Mouse (Mus musculus): ENCODE measurements around the gene Stag1. TPM values are rescaled to one million over a fixed set of nuclear protein-coding genes. Genes with fewer than 3 reads are reported as not detected.

The Stag1 gene
- total RNA-seq, 2 experiments from 2014 or later, result 177 to 229 TPM

- ATAC-seq (replicated peaks; ENCODE audit: low FRiP score, poor library complexity, severe bottlenecking), result no peak
Observed at GRCm38 (mm10) chr9:100602130-100602529, 4.5 kb downstream of the Stag1 start.

GRCm38 (mm10) chr9:100603156-100603555, 5.6 kb downstream of the Stag1 start:
- no peak for ATAC-seq (replicated peaks; ENCODE audit: low FRiP score, poor library complexity, severe bottlenecking)

- no peak for ATAC-seq (replicated peaks; ENCODE audit: low FRiP score, poor library complexity, severe bottlenecking)
Observed at GRCm38 (mm10) chr9:100605522-100605921, 7.9 kb downstream of the Stag1 start.

- ATAC-seq (replicated peaks; ENCODE audit: low FRiP score, poor library complexity, severe bottlenecking), result no peak
Observed at GRCm38 (mm10) chr9:100605985-100606554, 8.5 kb downstream of the Stag1 start.

GRCm38 (mm10) chr9:100613501-100614071, 16.0 kb downstream of the Stag1 start:
- no peak for ATAC-seq (replicated peaks; ENCODE audit: low FRiP score, poor library complexity, severe bottlenecking)

GRCm38 (mm10) chr9:100616947-100617346, 19.3 kb downstream of the Stag1 start:
- no peak for ATAC-seq (replicated peaks; ENCODE audit: low FRiP score, poor library complexity, severe bottlenecking)

GRCm38 (mm10) chr9:100626258-100626657, 28.7 kb downstream of the Stag1 start:
- no peak for ATAC-seq (replicated peaks; ENCODE audit: low FRiP score, poor library complexity, severe bottlenecking)

GRCm38 (mm10) chr9:100640754-100641153, 43.2 kb downstream of the Stag1 start:
- no peak for ATAC-seq (replicated peaks; ENCODE audit: low FRiP score, poor library complexity, severe bottlenecking)

GRCm38 (mm10) chr9:100641391-100642085, 43.9 kb downstream of the Stag1 start:
- no peak for ATAC-seq (replicated peaks; ENCODE audit: low FRiP score, poor library complexity, severe bottlenecking)

- peak; percentile 25; the same call in 1 of the 2 replicates for ATAC-seq (replicated peaks; ENCODE audit: low FRiP score, poor library complexity, severe bottlenecking)
Observed at GRCm38 (mm10) chr9:100642186-100642839, 44.7 kb downstream of the Stag1 start.

- ATAC-seq (replicated peaks; ENCODE audit: low FRiP score, poor library complexity, severe bottlenecking), result peak; percentile 82
Observed at GRCm38 (mm10) chr9:100642840-100643697, 45.5 kb downstream of the Stag1 start.

GRCm38 (mm10) chr9:100644071-100644771, 46.6 kb downstream of the Stag1 start:
- peak; percentile 37 for ATAC-seq (replicated peaks; ENCODE audit: low FRiP score, poor library complexity, severe bottlenecking)

- ATAC-seq (replicated peaks; ENCODE audit: low FRiP score, poor library complexity, severe bottlenecking), result no peak
Observed at GRCm38 (mm10) chr9:100645026-100645940, 47.7 kb downstream of the Stag1 start.

GRCm38 (mm10) chr9:100646276-100646675, 48.7 kb downstream of the Stag1 start:
- no peak for ATAC-seq (replicated peaks; ENCODE audit: low FRiP score, poor library complexity, severe bottlenecking)

GRCm38 (mm10) chr9:100647774-100648323, 50.3 kb downstream of the Stag1 start:
- no peak for ATAC-seq (replicated peaks; ENCODE audit: low FRiP score, poor library complexity, severe bottlenecking)

GRCm38 (mm10) chr9:100654104-100654503, 56.5 kb downstream of the Stag1 start:
- ATAC-seq (replicated peaks; ENCODE audit: low FRiP score, poor library complexity, severe bottlenecking), result no peak

GRCm38 (mm10) chr9:100656058-100656457, 58.5 kb downstream of the Stag1 start:
- no peak for ATAC-seq (replicated peaks; ENCODE audit: low FRiP score, poor library complexity, severe bottlenecking)

GRCm38 (mm10) chr9:100660587-100660986, 63.0 kb downstream of the Stag1 start:
- no peak for ATAC-seq (replicated peaks; ENCODE audit: low FRiP score, poor library complexity, severe bottlenecking)

Data from erythroid progenitor cell, adult 5-6 weeks (primary cell).